Mouse (Mus musculus) T-helper 17 cell (primary cell): ENCODE measurements at regions not wholly inside any gene's neighbourhood (a gene's known extent, or its start where the extent isn't known, plus 50 kb on each side); places are given as distances from the start of the nearest gene placed in this dataset.

Source experiments
- in situ Hi-C, 2 experiments: fragments of 300-600 bp; cut with MboI, MseI; formaldehyde crosslinking; loops; 1 replicate in 1 of 2; 2 replicates in 1 of 2; pipeline ENCODE4 v1.15.1; 2025; ENCODE audit warnings: high pct_unique_total_duplicates in 2 of 2

GRCm38 (mm10) chr8:26836552-26836951, 140.6 kb upstream of the Zfp703 start:
- in situ Hi-C loops, result no loop called here

- in situ Hi-C loops, result no loop called here
Observed at GRCm38 (mm10) chr8:26840286-26840685, 136.8 kb upstream of the Zfp703 start.

GRCm38 (mm10) chr8:26840745-26841680, 136.1 kb upstream of the Zfp703 start:
- in situ Hi-C loops, result no loop called here

- in situ Hi-C loops, result no loop called here
Observed at GRCm38 (mm10) chr8:26843714-26844113, 133.4 kb upstream of the Zfp703 start.

- in situ Hi-C loops, result no loop called here
Observed at GRCm38 (mm10) chr8:26844132-26844808, 132.9 kb upstream of the Zfp703 start.

- in situ Hi-C loops, result no loop called here
Observed at GRCm38 (mm10) chr8:26844809-26845143, 132.3 kb upstream of the Zfp703 start.

- in situ Hi-C loops, result no loop called here
Observed at GRCm38 (mm10) chr8:26845481-26846194, 131.5 kb upstream of the Zfp703 start.

GRCm38 (mm10) chr8:26847009-26847408, 130.1 kb upstream of the Zfp703 start:
- in situ Hi-C loops, result no loop called here

- in situ Hi-C loops, result no loop called here
Observed at GRCm38 (mm10) chr8:26848098-26848772, 128.9 kb upstream of the Zfp703 start.

- in situ Hi-C loops, result no loop called here
Observed at GRCm38 (mm10) chr8:26848955-26849684, 128.0 kb upstream of the Zfp703 start.

GRCm38 (mm10) chr8:26851871-26852800, 125.0 kb upstream of the Zfp703 start:
- in situ Hi-C loops, result no loop called here

- in situ Hi-C loops, result no loop called here
Observed at GRCm38 (mm10) chr8:26852921-26853320, 124.2 kb upstream of the Zfp703 start.

GRCm38 (mm10) chr8:26854557-26855238, 122.4 kb upstream of the Zfp703 start:
- in situ Hi-C loops, result no loop called here

- in situ Hi-C loops, result no loop called here
Observed at GRCm38 (mm10) chr8:26855256-26855655, 121.9 kb upstream of the Zfp703 start.

GRCm38 (mm10) chr8:26864571-26864970, 112.6 kb upstream of the Zfp703 start:
- in situ Hi-C loops, result no loop called here

GRCm38 (mm10) chr8:26864971-26865370, 112.2 kb upstream of the Zfp703 start:
- in situ Hi-C loops, result no loop called here

GRCm38 (mm10) chr8:26868101-26868848, 108.8 kb upstream of the Zfp703 start:
- in situ Hi-C loops, result no loop called here

- in situ Hi-C loops, result no loop called here
Observed at GRCm38 (mm10) chr8:26868849-26869110, 108.3 kb upstream of the Zfp703 start.

GRCm38 (mm10) chr8:26871838-26872237, 105.3 kb upstream of the Zfp703 start:
- in situ Hi-C loops, result loop anchor here in 1 of 2 experiments (10.0 kb wide), 1 partner anchor 537 kb away; no protein-coding TSS in a partner anchor
